Mouse (Mus musculus) lung, embryonic 14.5 days (tissue): Measurements from ENCODE around the gene Snca. TPM values are rescaled to one million over a fixed set of nuclear protein-coding genes. Genes with fewer than 3 reads are reported as not detected.

ENCODE experiments used
- ATAC-seq: fragments of 200-750 bp; cut with Nextera tagmentation; 2 replicates; pipeline ENCODE4 v1.8.0; 2017; ENCODE audit warnings: mild to moderate bottlenecking, moderate TSS enrichment, moderate library complexity; ENCODE audit not compliant: insufficient read depth
- DNase-seq: peaks from one replicate; pipeline ENCODE4 v3.0.0-alpha.2; 2015
- H3K27ac ChIP-seq: fragments of 300-500 bp; sonication (generic); 2 replicates; pipeline ENCODE4 v1.5.1; 2014; ENCODE audit warnings: low read depth, mild to moderate bottlenecking, moderate library complexity
- H3K27me3 ChIP-seq: fragments of 300-500 bp; sonication (generic); 2 replicates; pipeline ENCODE4 v1.6.1; 2014; ENCODE audit warnings: low read length, control low read depth; ENCODE audit not compliant: insufficient read depth
- H3K36me3 ChIP-seq: fragments of 300-500 bp; sonication (generic); 2 replicates; pipeline ENCODE4 v1.6.1; 2014; ENCODE audit warnings: control low read depth; ENCODE audit not compliant: insufficient read depth
- H3K4me1 ChIP-seq: fragments of 300-500 bp; sonication (generic); 2 replicates; pipeline ENCODE4 v1.6.1; 2014; ENCODE audit warnings: antibody characterized with exemption, control low read depth; ENCODE audit not compliant: insufficient read depth
- H3K4me2 ChIP-seq: fragments of 300-500 bp; sonication (generic); 2 replicates; pipeline ENCODE4 v1.6.1; 2014; ENCODE audit warnings: mild to moderate bottlenecking
- H3K4me3 ChIP-seq: fragments of 300-500 bp; sonication (generic); 2 replicates; pipeline ENCODE4 v1.5.1; 2014; ENCODE audit warnings: low read depth, low read length
- H3K9ac ChIP-seq: fragments of 300-500 bp; sonication (generic); 2 replicates; pipeline ENCODE4 v1.6.1; 2014
- H3K9me3 ChIP-seq: fragments of 300-500 bp; sonication (generic); 2 replicates; pipeline ENCODE4 v1.6.1; 2016; ENCODE audit warnings: low read depth, low read length, control low read depth
- CTCF ChIP-seq: IDR thresholded peaks from 2 replicates; pipeline ENCODE4 v1.5.1; 2016; ENCODE audit warnings: antibody characterized with exemption, low read depth
- WGBS: fragments of 180-500 bp; shearing (Covaris S2); extraction: QIAGEN DNeasy Blood & Tissue Kit; methylation state at CpG from one replicate; pipeline ENCODE4 v1.1.7; 2014; 5-methylcytosine and 5-hydroxymethylcytosine counted together
- polyA plus RNA-seq: library from polyadenylated mRNA; unstranded; fragments of >200 nt; fragmentation: Nextera tagmentation; extraction: Ambion mirVana; gene quantifications from 2 replicates; pipeline ENCODE4 v1.2.1, GENCODE M21; 2014

Gene Snca
- polyA plus RNA-seq, 1 experiment from 2014 or later = 23.7 TPM

DNA sequence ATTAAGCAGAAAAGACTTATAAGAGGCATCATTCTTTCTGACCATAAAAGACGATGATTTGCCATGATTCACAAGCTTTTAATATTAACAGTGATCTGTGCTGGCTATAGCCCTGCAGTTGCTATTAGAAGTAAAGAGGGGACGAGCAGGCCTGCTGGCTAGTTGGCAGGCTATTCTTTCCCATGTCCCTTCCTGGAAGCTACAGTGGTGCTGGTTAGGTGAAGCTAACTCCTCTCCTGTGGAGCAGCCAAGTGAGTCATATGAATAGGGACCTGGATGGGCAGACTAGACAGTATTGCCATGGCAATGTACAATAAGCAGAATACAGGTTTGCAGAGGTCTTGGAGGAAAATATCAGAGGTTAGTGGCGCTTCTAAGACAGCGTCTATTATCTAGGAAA, 66.8 kb downstream of the Snca start:
- Histone ChIP-seq H3K9me3 (no peaks in the 10 kb centered on the region), H3K4me2 (no peak overlapping the region), H3K4me1 (no peaks in the 10 kb centered on the region), H3K9ac (no peak overlapping the region), H3K27me3 (no peaks in the 10 kb centered on the region), H3K4me3 (no peak overlapping the region), H3K36me3 (no peaks in the 10 kb centered on the region), H3K27ac (no peak overlapping the region)
- no peak for ATAC-seq
- no peak for DNase-seq
- 88% methylated on average over 4 of the region's 4 CpGs for WGBS
- TF ChIP-seq CTCF = no peak

DNA sequence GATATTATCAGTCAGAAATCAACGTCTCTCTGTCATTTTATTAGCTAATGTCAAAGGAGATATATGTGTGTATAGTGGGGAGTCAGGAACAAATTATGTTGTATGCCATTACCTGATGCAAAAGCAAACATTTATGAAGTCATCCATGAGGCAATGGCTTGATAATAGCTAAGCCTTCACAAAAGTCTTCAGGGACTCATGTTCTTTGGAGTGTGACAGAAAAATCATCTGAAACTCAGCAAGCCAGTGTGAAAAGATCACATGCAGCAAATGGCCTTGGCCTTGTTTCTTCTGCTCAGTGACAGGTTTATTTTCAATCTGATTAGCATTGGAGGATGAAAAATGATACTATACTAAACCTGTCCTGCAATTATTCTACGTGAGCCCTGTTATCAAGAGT, 67.9 kb downstream of the Snca start:
- ATAC-seq = no peak
- H3K4me2 ChIP-seq = no peak overlapping the region
- no peak overlapping the region for H3K27ac ChIP-seq
- no peaks in the 10 kb centered on the region for H3K9me3 ChIP-seq
- 48% methylated on average over 2 of the region's 2 CpGs for WGBS
- H3K4me3 ChIP-seq = no peak overlapping the region
- H3K36me3 ChIP-seq = no peaks in the 10 kb centered on the region
- no peaks in the 10 kb centered on the region for H3K4me1 ChIP-seq
- H3K27me3 ChIP-seq = no peaks in the 10 kb centered on the region
- DNase-seq = no peak
- no peak for TF ChIP-seq CTCF
- H3K9ac ChIP-seq = no peak overlapping the region

DNA sequence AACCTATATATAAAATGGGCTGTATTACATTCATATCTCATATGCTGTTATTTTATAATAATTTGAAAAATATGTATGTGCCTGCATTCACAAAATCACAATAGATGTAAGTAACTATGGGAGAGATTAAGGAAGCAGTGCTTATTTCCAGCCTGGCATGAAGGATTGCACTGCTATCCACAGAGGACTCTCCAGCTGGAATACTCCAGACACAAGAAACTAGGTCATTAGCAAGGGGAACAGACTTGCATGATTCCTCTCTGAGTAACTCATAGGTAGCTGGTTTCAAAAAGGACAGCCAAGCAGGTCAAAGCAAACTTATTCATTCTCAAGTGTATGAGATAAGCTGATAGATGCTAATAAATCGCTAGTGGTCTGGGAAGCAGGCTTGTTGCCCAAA, 74.7 kb downstream of the Snca start:
- 78% methylated on average over 1 of the region's 1 CpGs for WGBS
- no peaks in the 10 kb centered on the region for H3K36me3 ChIP-seq
- TF ChIP-seq CTCF = no peak
- no peak overlapping the region for H3K9ac ChIP-seq
- no peak overlapping the region for H3K27ac ChIP-seq
- no peak overlapping the region for H3K4me3 ChIP-seq
- DNase-seq (no peak), ATAC-seq (no peak)
- no peaks in the 10 kb centered on the region for H3K27me3 ChIP-seq
- no peaks in the 10 kb centered on the region for H3K9me3 ChIP-seq
- no peaks in the 10 kb centered on the region for H3K4me1 ChIP-seq
- H3K4me2 ChIP-seq = no peak overlapping the region

DNA sequence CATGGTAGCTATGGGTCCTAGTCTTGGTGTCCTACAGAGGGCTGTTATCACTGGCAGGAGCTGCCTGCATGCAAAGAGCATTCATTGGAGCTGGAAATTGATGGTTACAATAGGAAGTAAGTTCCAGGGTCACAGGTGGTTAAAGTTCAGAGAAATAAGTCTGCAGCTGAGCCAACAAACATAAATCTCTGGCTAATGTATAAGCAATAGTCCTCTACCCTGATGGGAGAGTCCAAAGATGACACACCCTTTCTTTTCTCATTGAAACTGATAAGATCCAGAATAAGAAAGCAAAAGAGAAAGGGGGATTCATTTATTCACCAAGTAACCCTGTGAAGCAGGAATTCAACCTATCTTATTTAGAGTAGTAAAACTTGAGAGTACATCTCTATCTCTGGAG, 83.7 kb downstream of the Snca start:
- H3K9ac ChIP-seq = no peak overlapping the region
- H3K4me3 ChIP-seq = no peak overlapping the region
- no peaks in the 10 kb centered on the region for H3K4me1 ChIP-seq
- ATAC-seq = no peak
- H3K4me2 ChIP-seq = no peak overlapping the region
- no peaks in the 10 kb centered on the region for H3K27me3 ChIP-seq
- TF ChIP-seq CTCF = no peak
- H3K36me3 ChIP-seq = no peaks in the 10 kb centered on the region
- no peaks in the 10 kb centered on the region for H3K9me3 ChIP-seq
- H3K27ac ChIP-seq = no peak overlapping the region
- no peak for DNase-seq

- H3K9me3 ChIP-seq = no peaks in the 10 kb centered on the region
- H3K4me3 ChIP-seq = no peak overlapping the region
- no peak overlapping the region for H3K9ac ChIP-seq
- TF ChIP-seq CTCF = no peak
- ATAC-seq (no peak), DNase-seq (no peak)
- H3K4me1 ChIP-seq = no peaks in the 10 kb centered on the region
- no peak overlapping the region for H3K4me2 ChIP-seq
- no peaks in the 10 kb centered on the region for H3K36me3 ChIP-seq
- 75% methylated on average over 2 of the region's 2 CpGs for WGBS
- no peak overlapping the region for H3K27ac ChIP-seq
- no peaks in the 10 kb centered on the region for H3K27me3 ChIP-seq
Measured at GRCm38 (mm10) chr6:60741427-60742071, 88.1 kb downstream of the Snca start.

GRCm38 (mm10) chr6:60739776-60740175, 89.9 kb downstream of the Snca start:
- H3K27ac ChIP-seq = no peak overlapping the region
- no peak overlapping the region for H3K4me2 ChIP-seq
- DNase-seq = no peak
- H3K36me3 ChIP-seq = no peaks in the 10 kb centered on the region
- WGBS = 61% methylated on average over 1 of the region's 1 CpGs
- H3K27me3 ChIP-seq = no peaks in the 10 kb centered on the region
- no peak overlapping the region for H3K9ac ChIP-seq
- H3K9me3 ChIP-seq = no peaks in the 10 kb centered on the region
- no peak for TF ChIP-seq CTCF
- ATAC-seq = no peak
- H3K4me1 ChIP-seq = no peaks in the 10 kb centered on the region
- no peak overlapping the region for H3K4me3 ChIP-seq

DNA sequence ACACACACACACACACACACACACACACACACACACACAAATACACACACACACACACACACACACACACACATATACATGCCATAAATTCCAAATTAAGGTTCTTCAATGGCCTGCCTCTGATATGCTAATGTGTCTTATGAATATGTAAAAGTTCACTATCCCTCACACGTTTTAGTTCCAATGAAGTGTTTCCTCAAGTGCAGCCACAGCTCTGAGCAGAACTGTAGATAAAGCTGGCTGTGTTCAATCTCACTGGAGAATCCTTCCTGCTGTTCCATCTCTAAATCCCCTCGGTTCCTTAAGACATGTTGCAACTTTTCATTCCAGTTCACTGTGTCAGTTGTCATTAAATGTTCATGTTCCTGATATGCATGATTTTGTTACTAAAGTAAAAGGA, 98.5 kb downstream of the Snca start:
- ATAC-seq = no peak
- no peak overlapping the region for H3K4me2 ChIP-seq
- no peaks in the 10 kb centered on the region for H3K4me1 ChIP-seq
- no peak for TF ChIP-seq CTCF
- no peaks in the 10 kb centered on the region for H3K9me3 ChIP-seq
- no peak overlapping the region for H3K9ac ChIP-seq
- no peaks in the 10 kb centered on the region for H3K27me3 ChIP-seq
- no peak for DNase-seq
- no peak overlapping the region for H3K27ac ChIP-seq
- H3K36me3 ChIP-seq = no peaks in the 10 kb centered on the region
- WGBS = 55% methylated on average over 2 of the region's 2 CpGs
- H3K4me3 ChIP-seq = no peak overlapping the region
